8 mouse cellular contexts compared by ENCODE assay signal in genomic region chr7:99181619-99182431, GRCm38 (mm10). TPM values are rescaled to one million over a fixed set of nuclear protein-coding genes. Genes with fewer than 3 reads are reported as not detected.
DNase-seq lines count a peak whose midpoint lies in the region; ATAC-seq and TF ChIP-seq lines count a peak whose summit lies in the region.

No protein-coding gene starts in this region.

- H3K36me3 ChIP-seq in embryonic facial prominence, embryonic 10.5 days (replicated peaks), result no peaks in the 10 kb centered on the region
- no peaks in the 10 kb centered on the region for H3K36me3 ChIP-seq in hindbrain, embryonic 13.5 days
- H3K36me3 ChIP-seq in limb, embryonic 13.5 days, result no peaks in the 10 kb centered on the region
- no peaks in the 10 kb centered on the region for H3K36me3 ChIP-seq in midbrain, postnatal 0 days (ENCODE audit: insufficient read depth, low read length)

- H3K4me1 ChIP-seq in embryonic facial prominence, embryonic 10.5 days, result peaks cover 34% of the 10 kb centered on the region
- H3K4me1 ChIP-seq in hindbrain, embryonic 13.5 days (replicated peaks), result peaks cover 27% of the 10 kb centered on the region
- peaks cover 9% of the 10 kb centered on the region; the same call in 1 of the 2 replicates for H3K4me1 ChIP-seq in limb, embryonic 13.5 days
- 0 out of 2 replicates have a peak, but pooled peaks cover 6% of the 10 kb centered on the region for H3K4me1 ChIP-seq in midbrain, postnatal 0 days (ENCODE audit: insufficient read depth, low read length)

- H3K27ac ChIP-seq in embryonic facial prominence, embryonic 10.5 days (replicated peaks), result peak overlapping the region; percentile 96
- no peak overlapping the region for H3K27ac ChIP-seq in hindbrain, embryonic 13.5 days
- no peak overlapping the region for H3K27ac ChIP-seq in limb, embryonic 13.5 days
- H3K27ac ChIP-seq in midbrain, postnatal 0 days (ENCODE audit: low read depth, low read length), result no peak overlapping the region; the same call in 1 of the 2 replicates

- peak overlapping the region; percentile 93 for H3K4me2 ChIP-seq in hindbrain, embryonic 13.5 days
- peak overlapping the region; percentile 96 for H3K4me2 ChIP-seq in limb, embryonic 13.5 days (replicated peaks)
- peak overlapping the region; percentile 98 for H3K4me2 ChIP-seq in midbrain, postnatal 0 days (ENCODE audit: low read depth, low read length, poor library complexity, severe bottlenecking)

- peak overlapping the region; percentile 78 for H3K4me3 ChIP-seq in embryonic facial prominence, embryonic 10.5 days
- peak overlapping the region; percentile 76 for H3K4me3 ChIP-seq in hindbrain, embryonic 13.5 days
- H3K4me3 ChIP-seq in limb, embryonic 13.5 days, result peak overlapping the region; percentile 78
- H3K4me3 ChIP-seq in midbrain, postnatal 0 days (ENCODE audit: low read depth, low read length), result peak overlapping the region; percentile 67

- H3K9me3 ChIP-seq in embryonic facial prominence, embryonic 10.5 days, result no peaks in the 10 kb centered on the region
- H3K9me3 ChIP-seq in hindbrain, embryonic 13.5 days, result no peaks in the 10 kb centered on the region
- no peaks in the 10 kb centered on the region for H3K9me3 ChIP-seq in limb, embryonic 13.5 days
- H3K9me3 ChIP-seq in midbrain, postnatal 0 days (ENCODE audit: low read length), result no peaks in the 10 kb centered on the region

- no peak for TF ChIP-seq CTCF in midbrain, postnatal 0 days (IDR thresholded peaks at IDR 0.05)

- WGBS in embryonic facial prominence, embryonic 10.5 days, result 24% methylated on average over 14 of the region's 14 CpGs
- 21% methylated on average over 14 of the region's 14 CpGs for WGBS in hindbrain, embryonic 13.5 days
- 18% methylated on average over 14 of the region's 14 CpGs for WGBS in limb, embryonic 13.5 days
- 22% methylated on average over 14 of the region's 14 CpGs for WGBS in midbrain, postnatal 0 days

- peaks cover 24% of the 10 kb centered on the region for H3K27me3 ChIP-seq in embryonic facial prominence, embryonic 10.5 days (replicated peaks; ENCODE audit: low read depth, poor library complexity, severe bottlenecking)
- peaks cover 25% of the 10 kb centered on the region for H3K27me3 ChIP-seq in hindbrain, embryonic 13.5 days
- peaks cover 12% of the 10 kb centered on the region; the same call in 1 of the 2 replicates for H3K27me3 ChIP-seq in limb, embryonic 13.5 days
- no peaks in the 10 kb centered on the region; the same call in 1 of the 2 replicates for H3K27me3 ChIP-seq in midbrain, postnatal 0 days (ENCODE audit: insufficient read depth, low read length)

- ATAC-seq in hindbrain, embryonic 13.5 days (ENCODE audit: low FRiP score), result no peak
- ATAC-seq in limb, embryonic 13.5 days (ENCODE audit: low FRiP score, low read depth), result no peak
- no peak for ATAC-seq in midbrain, postnatal 0 days (ENCODE audit: low FRiP score)

- H3K9ac ChIP-seq in hindbrain, embryonic 13.5 days, result peak overlapping the region; percentile 91
- peak overlapping the region; percentile 84 for H3K9ac ChIP-seq in limb, embryonic 13.5 days
- peak overlapping the region; percentile 80 for H3K9ac ChIP-seq in midbrain, postnatal 0 days (replicated peaks; ENCODE audit: low read length, poor library complexity, severe bottlenecking)

- peak; percentile 29 to 44 for DNase-seq in left cerebral cortex, postnatal 25 days (ENCODE audit: low spot score in 2 of 2)
- DNase-seq in left cerebral cortex, postnatal 10 days (ENCODE audit: extremely low spot score in 1 of 2, low spot score in 2 of 2), result no peak
- DNase-seq in embryonic facial prominence, embryonic 10.5 days (ENCODE audit: low spot score), result peak; percentile 23
- DNase-seq in midbrain, postnatal 0 days (ENCODE audit: low spot score), result no peak
- no peak for DNase-seq in Muller cell, postnatal 12 days (ENCODE audit: inconsistent ontology term)
- DNase-seq in spleen, postnatal 10 days (ENCODE audit: low spot score in 2 of 2), result no peak

- intact Hi-C loops in left cerebral cortex, postnatal 25 days (cut with DNase I), result loop anchor here (5.0 kb wide), 1 partner anchor 65 kb away; no protein-coding TSS in a partner anchor
- intact Hi-C loops in left cerebral cortex, postnatal 10 days (cut with DNase I), result no loop called here

RNA-seq across cellular contexts. Expression of gene Dgat2, which starts 0.7 kb away (rescaled TPM):
- 10 to 100 TPM; 67.5 to 72.6 TPM for total RNA-seq in left cerebral cortex, postnatal 25 days (2021)
- total RNA-seq in left cerebral cortex, postnatal 10 days (2021), result 10 to 100 TPM; 91.8 to 94.0 TPM
- 16.4 and 16.6 TPM in 2 replicates for polyA plus RNA-seq in embryonic facial prominence, embryonic 10.5 days (2016; fragmentation: Nextera tagmentation; extraction: Ambion mirVana)
- polyA plus RNA-seq in hindbrain, embryonic 13.5 days (2015; fragmentation: Nextera tagmentation; extraction: Ambion mirVana), result 12.6 and 13.0 TPM in 2 replicates
- 15.0 and 15.8 TPM in 2 replicates for polyA plus RNA-seq in limb, embryonic 13.5 days (2015; fragmentation: Nextera tagmentation; extraction: Ambion mirVana)
- total RNA-seq in midbrain, postnatal 0 days (2014; rRNA removed), result 34.5 and 35.3 TPM in 2 replicates
- polyA plus RNA-seq in midbrain, postnatal 0 days (2015; fragmentation: Nextera tagmentation; extraction: Ambion mirVana), result 32.0 and 33.1 TPM in 2 replicates

RNA-seq across cellular contexts. Expression of gene Uvrag, which starts 40.9 kb away (rescaled TPM):
- 10 to 100 TPM; 50.9 to 56.3 TPM for total RNA-seq in left cerebral cortex, postnatal 25 days (2021)
- total RNA-seq in left cerebral cortex, postnatal 10 days (2021), result 10 to 100 TPM; 40.4 to 42.9 TPM
- polyA plus RNA-seq in embryonic facial prominence, embryonic 10.5 days (2016; fragmentation: Nextera tagmentation; extraction: Ambion mirVana), result 11.0 and 12.1 TPM in 2 replicates
- 14.2 and 15.6 TPM in 2 replicates for polyA plus RNA-seq in hindbrain, embryonic 13.5 days (2015; fragmentation: Nextera tagmentation; extraction: Ambion mirVana)
- 15.7 and 16.4 TPM in 2 replicates for polyA plus RNA-seq in limb, embryonic 13.5 days (2015; fragmentation: Nextera tagmentation; extraction: Ambion mirVana)
- total RNA-seq in midbrain, postnatal 0 days (2014; rRNA removed), result 23.3 and 26.3 TPM in 2 replicates
- 13.5 and 19.8 TPM in 2 replicates for polyA plus RNA-seq in midbrain, postnatal 0 days (2015; fragmentation: Nextera tagmentation; extraction: Ambion mirVana)

RNA-seq across cellular contexts. Expression of gene Mogat2, which starts 56.6 kb away (rescaled TPM):
- not detected for total RNA-seq in left cerebral cortex, postnatal 25 days (2021)
- under 1 TPM in 1 of 2 experiments, not detected in 1; 0.49 TPM for total RNA-seq in left cerebral cortex, postnatal 10 days (2021)
- 38.5 and 46.1 TPM in 2 replicates for polyA plus RNA-seq in embryonic facial prominence, embryonic 10.5 days (2016; fragmentation: Nextera tagmentation; extraction: Ambion mirVana)
- polyA plus RNA-seq in hindbrain, embryonic 13.5 days (2015; fragmentation: Nextera tagmentation; extraction: Ambion mirVana), result 3.1 TPM in 2 replicates
- polyA plus RNA-seq in limb, embryonic 13.5 days (2015; fragmentation: Nextera tagmentation; extraction: Ambion mirVana), result 5.8 and 7.1 TPM in 2 replicates
- 0.71 TPM in 1 of 2 replicates, not detected in the other for total RNA-seq in midbrain, postnatal 0 days (2014; rRNA removed)
- 0.33 and 0.38 TPM in 2 replicates for polyA plus RNA-seq in midbrain, postnatal 0 days (2015; fragmentation: Nextera tagmentation; extraction: Ambion mirVana)

Comparison
In these comparisons a context has a peak if more than half of its experiments do, and no peak if none do; other contexts are left out.
1. DNase-seq: peak in left cerebral cortex, postnatal 25 days (2 of 2) and embryonic facial prominence, embryonic 10.5 days (single experiment); none in left cerebral cortex, postnatal 10 days (0 of 2), midbrain, postnatal 0 days (single experiment), Muller cell, postnatal 12 days (single experiment) and spleen, postnatal 10 days (0 of 2).
2. Peak in every context shown above with its lines, with median percentiles within 50 percentile points of each other: H3K4me3 ChIP-seq, H3K4me2 ChIP-seq and H3K9ac ChIP-seq.